Mouse (Mus musculus) hindbrain, embryonic 13.5 days (tissue): ENCODE data around the gene B430305J03Rik. TPM values are rescaled to one million over a fixed set of nuclear protein-coding genes. Genes with fewer than 3 reads are reported as not detected.
A peak's percentile ranks its signal among the peaks of the same experiment; 100 is the strongest.

Experiments
- ATAC-seq: fragments of 200-750 bp; cut with Nextera tagmentation; 2 replicates; pipeline ENCODE4 v1.8.0; 2017; ENCODE audit warnings: moderate TSS enrichment; ENCODE audit not compliant: low FRiP score
- H3K27ac ChIP-seq: fragments of 300-500 bp; sonication (generic); 2 replicates; pipeline ENCODE4 v1.5.1; 2015; ENCODE audit warnings: inconsistent platforms, mild to moderate bottlenecking, moderate library complexity
- H3K27me3 ChIP-seq: fragments of 300-500 bp; sonication (generic); 2 replicates; pipeline ENCODE4 v1.6.1; 2015; ENCODE audit warnings: mild to moderate bottlenecking, inconsistent platforms
- H3K36me3 ChIP-seq: fragments of 300-500 bp; sonication (generic); 2 replicates; pipeline ENCODE4 v1.6.1; 2015; ENCODE audit warnings: mild to moderate bottlenecking, inconsistent platforms
- H3K4me1 ChIP-seq: fragments of 300-500 bp; sonication (generic); replicated peaks from 2 replicates; pipeline ENCODE4 v1.6.1; 2015; ENCODE audit warnings: inconsistent platforms
- H3K4me2 ChIP-seq: fragments of 300-500 bp; sonication (generic); 2 replicates; pipeline ENCODE4 v1.6.1; 2015; ENCODE audit warnings: inconsistent platforms, mild to moderate bottlenecking, moderate library complexity
- H3K4me3 ChIP-seq: fragments of 300-500 bp; sonication (generic); 2 replicates; pipeline ENCODE4 v1.5.1; 2015; ENCODE audit warnings: mild to moderate bottlenecking, inconsistent platforms
- H3K9ac ChIP-seq: fragments of 300-500 bp; sonication (generic); 2 replicates; pipeline ENCODE4 v1.6.1; 2015; ENCODE audit warnings: mild to moderate bottlenecking, inconsistent platforms
- H3K9me3 ChIP-seq: fragments of 300-500 bp; sonication (generic); 2 replicates; pipeline ENCODE4 v1.6.1; 2016; ENCODE audit warnings: inconsistent platforms
- WGBS: fragments of 180-500 bp; shearing (Covaris S2); methylation state at CpG from one replicate; pipeline ENCODE4 v1.1.7; 2015; 5-methylcytosine and 5-hydroxymethylcytosine counted together
- polyA plus RNA-seq: library from polyadenylated mRNA; unstranded; fragments of >200 nt; fragmentation: Nextera tagmentation; extraction: Ambion mirVana; gene quantifications from 2 replicates; pipeline ENCODE4 v1.2.1, GENCODE M21; 2015

Gene B430305J03Rik
- polyA plus RNA-seq, 1 experiment from 2014 or later, result not detected

DNA sequence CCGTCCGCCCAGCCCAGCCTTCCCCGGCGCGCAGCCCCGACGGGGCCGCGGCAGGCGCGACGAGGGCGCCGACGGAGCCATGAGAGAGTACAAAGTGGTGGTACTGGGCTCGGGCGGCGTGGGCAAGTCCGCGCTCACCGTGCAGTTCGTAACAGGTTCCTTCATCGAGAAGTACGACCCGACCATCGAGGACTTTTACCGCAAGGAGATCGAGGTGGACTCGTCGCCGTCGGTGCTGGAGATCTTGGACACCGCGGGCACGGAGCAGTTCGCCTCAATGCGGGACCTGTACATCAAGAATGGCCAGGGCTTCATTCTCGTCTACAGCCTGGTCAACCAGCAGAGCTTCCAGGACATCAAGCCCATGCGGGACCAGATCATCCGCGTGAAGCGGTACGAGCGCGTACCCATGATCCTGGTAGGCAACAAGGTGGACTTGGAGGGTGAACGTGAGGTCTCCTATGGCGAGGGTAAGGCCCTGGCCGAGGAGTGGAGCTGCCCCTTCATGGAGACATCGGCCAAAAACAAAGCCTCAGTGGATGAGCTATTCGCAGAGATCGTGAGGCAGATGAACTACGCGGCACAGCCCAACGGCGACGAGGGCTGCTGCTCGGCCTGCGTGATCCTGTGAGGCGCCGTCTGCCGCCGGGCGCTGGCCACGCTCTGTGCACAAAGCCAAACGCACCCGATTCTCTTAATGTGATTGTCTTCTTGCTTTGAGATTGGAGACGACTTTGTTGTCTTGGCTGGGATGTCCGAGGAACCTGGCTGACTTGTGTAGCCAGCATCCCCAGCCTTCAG is 573 bp downstream of the B430305J03Rik start:
- peak overlapping the region; percentile 94 for H3K27ac ChIP-seq
- H3K36me3 ChIP-seq, result no peaks in the 10 kb centered on the region
- peaks cover 36% of the 10 kb centered on the region for H3K4me1 ChIP-seq
- H3K27me3 ChIP-seq, result no peaks in the 10 kb centered on the region
- ATAC-seq, result peak; percentile 14
- H3K9ac ChIP-seq, result peak overlapping the region; percentile 90
- no peaks in the 10 kb centered on the region for H3K9me3 ChIP-seq
- H3K4me3 ChIP-seq, result peak overlapping the region; percentile 89
- WGBS, result under 1% methylated on average over 68 of the region's 68 CpGs
- peak overlapping the region; percentile 90 for H3K4me2 ChIP-seq

DNA sequence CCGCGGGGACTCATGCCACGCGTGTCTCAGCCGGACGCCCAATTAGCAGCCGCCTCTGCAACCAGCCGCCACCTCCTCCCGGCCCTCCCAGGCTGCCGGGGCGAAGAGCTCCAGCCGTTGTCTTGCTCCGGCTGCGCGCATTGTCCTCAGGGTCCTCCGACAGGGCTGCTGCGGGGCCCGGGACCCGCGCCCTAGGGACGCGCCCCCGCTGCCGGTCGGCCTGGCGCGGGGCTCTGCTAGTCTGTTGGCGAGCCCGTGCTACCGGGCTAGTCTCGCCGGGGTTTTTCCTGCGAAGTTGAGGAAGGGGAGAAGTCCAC is 1.1 kb downstream of the B430305J03Rik start:
- peak; percentile 59 for ATAC-seq
- WGBS, result 0% methylated on average over 33 of the region's 33 CpGs
- Histone ChIP-seq H3K4me1 (peaks cover 36% of the 10 kb centered on the region), H3K9ac (peak overlapping the region; percentile 90), H3K27me3 (no peaks in the 10 kb centered on the region), H3K4me3 (peak overlapping the region; percentile 89), H3K4me2 (peak overlapping the region; percentile 90), H3K36me3 (no peaks in the 10 kb centered on the region), H3K9me3 (no peaks in the 10 kb centered on the region), H3K27ac (peak overlapping the region; percentile 94)

GRCm38 (mm10) chr3:61363989-61364660 is 1.6 kb downstream of the B430305J03Rik start:
- H3K4me1 ChIP-seq, result peaks cover 36% of the 10 kb centered on the region
- ATAC-seq, result peak; percentile 93
- WGBS, result under 1% methylated on average over 51 of the region's 51 CpGs
- H3K27me3 ChIP-seq, result no peaks in the 10 kb centered on the region
- peak overlapping the region; percentile 94 for H3K27ac ChIP-seq
- H3K4me3 ChIP-seq, result peak overlapping the region; percentile 89
- no peaks in the 10 kb centered on the region for H3K9me3 ChIP-seq
- no peaks in the 10 kb centered on the region for H3K36me3 ChIP-seq
- peak overlapping the region; percentile 90 for H3K9ac ChIP-seq
- peak overlapping the region; percentile 90 for H3K4me2 ChIP-seq

DNA sequence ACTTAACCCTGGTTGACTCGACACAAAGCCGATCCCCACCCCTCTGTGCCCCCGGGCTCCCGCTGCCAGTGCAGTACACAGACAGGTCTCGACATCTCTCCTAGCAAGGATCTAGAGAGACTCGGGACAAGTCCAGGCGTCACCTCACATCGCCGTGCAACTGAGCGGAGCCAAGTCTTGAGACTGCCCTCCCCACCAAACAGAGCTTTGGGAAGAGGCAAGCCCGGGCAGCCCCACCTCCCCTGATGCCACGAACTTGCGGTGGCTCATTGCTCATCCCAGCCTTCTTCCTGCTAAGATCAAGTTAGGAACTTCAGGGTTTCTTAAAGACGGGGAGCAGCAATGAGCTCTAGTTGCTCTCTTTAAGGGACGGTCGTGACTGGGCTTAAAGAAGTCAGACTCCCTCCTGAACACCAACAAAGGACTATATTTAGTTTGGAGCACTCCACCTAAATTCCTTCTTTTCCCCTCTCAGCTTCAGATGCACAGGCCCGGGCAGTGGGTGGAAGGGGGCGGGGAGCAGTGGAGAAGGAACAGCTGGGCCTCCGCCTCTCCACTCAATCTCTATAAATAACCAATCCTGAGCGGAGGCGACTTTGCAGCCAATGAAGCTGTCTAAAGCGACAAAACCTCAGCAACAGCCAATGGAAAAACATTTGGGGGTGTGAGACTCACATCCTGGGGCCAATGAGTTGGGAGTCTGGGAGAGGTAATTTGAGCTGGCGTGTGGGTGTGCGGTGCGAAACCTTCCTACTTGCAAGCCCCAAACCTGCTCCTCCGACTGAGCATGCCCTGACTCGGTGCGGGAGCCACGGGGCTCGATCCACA is 2.4 kb downstream of the B430305J03Rik start:
- under 1% methylated on average over 30 of the region's 30 CpGs for WGBS
- H3K4me3 ChIP-seq, result peak overlapping the region; percentile 89
- peak overlapping the region; percentile 72 for H3K9ac ChIP-seq

GRCm38 (mm10) chr3:61362821-61363160 is 3.0 kb downstream of the B430305J03Rik start:
- Histone ChIP-seq H3K27me3 (no peaks in the 10 kb centered on the region), H3K9me3 (no peaks in the 10 kb centered on the region), H3K4me2 (peak overlapping the region; percentile 90), H3K4me1 (peaks cover 24% of the 10 kb centered on the region), H3K36me3 (no peaks in the 10 kb centered on the region), H3K27ac (peak overlapping the region; percentile 86), H3K4me3 (peak overlapping the region; percentile 89), H3K9ac (peak overlapping the region; percentile 72)
- no peak for ATAC-seq
- WGBS, result 6% methylated on average over 9 of the region's 9 CpGs

More for the DNA sequence above, 2.4 kb downstream of the B430305J03Rik start:
- peak overlapping the region; percentile 94 for H3K27ac ChIP-seq
- no peaks in the 10 kb centered on the region for H3K9me3 ChIP-seq
- H3K4me2 ChIP-seq, result peak overlapping the region; percentile 90
- peaks cover 29% of the 10 kb centered on the region for H3K4me1 ChIP-seq
- H3K36me3 ChIP-seq, result no peaks in the 10 kb centered on the region
- ATAC-seq, result peak; percentile 94
- no peaks in the 10 kb centered on the region for H3K27me3 ChIP-seq

GRCm38 (mm10) chr3:61361338-61361737 is 4.4 kb downstream of the B430305J03Rik start, which contains the start of gene Rap2b:
Gene Rap2b (plus strand): TSS chr3:61361638.
- H3K9ac ChIP-seq, result no peak within 1 kb of the TSS
- H3K4me1 ChIP-seq, result peaks cover 11% of the 10 kb centered on the region
- no peak within 1 kb of the TSS for H3K27ac ChIP-seq
- no peaks in the 10 kb centered on the region for H3K9me3 ChIP-seq
- no peaks in the 10 kb centered on the region for H3K36me3 ChIP-seq
- no peak within 1 kb of the TSS for H3K4me2 ChIP-seq
- no peak within 1 kb of the TSS for H3K4me3 ChIP-seq
- H3K27me3 ChIP-seq, result no peaks in the 10 kb centered on the region
- ATAC-seq, result no peak
- WGBS, result 93% methylated on average over 1 of the region's 1 CpGs

DNA sequence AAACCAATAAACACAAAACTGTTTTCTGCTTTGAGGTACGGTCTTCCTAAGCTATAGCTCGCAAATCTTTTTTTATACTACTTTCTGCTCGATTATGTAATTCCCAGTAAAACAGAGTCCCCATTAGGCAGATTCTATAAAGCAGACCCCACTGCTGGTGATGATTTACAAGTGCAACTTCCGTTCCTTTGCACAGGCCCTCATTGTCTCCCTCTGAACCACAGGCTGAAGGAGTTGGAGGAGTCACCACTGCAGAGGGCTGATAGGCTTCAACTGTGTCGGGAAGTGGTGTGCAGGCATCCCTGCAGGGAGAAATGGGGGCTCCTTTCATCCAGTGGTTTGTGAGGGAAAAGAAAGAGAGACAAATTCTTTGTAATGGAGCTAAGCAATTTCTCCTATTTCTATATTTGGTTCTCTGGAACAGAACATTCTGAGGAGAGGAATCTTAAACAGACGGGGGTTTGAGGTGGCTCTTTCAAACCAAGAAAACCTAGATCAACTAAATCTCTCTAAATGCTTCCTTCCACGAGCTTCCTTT is 6.9 kb downstream of the B430305J03Rik start:
- H3K4me2 ChIP-seq, result no peak overlapping the region
- no peak overlapping the region for H3K27ac ChIP-seq
- no peak overlapping the region for H3K9ac ChIP-seq
- no peaks in the 10 kb centered on the region for H3K27me3 ChIP-seq
- ATAC-seq, result no peak
- no peaks in the 10 kb centered on the region for H3K9me3 ChIP-seq
- 0 out of 2 replicates have a peak, but pooled peaks cover 5% of the 10 kb centered on the region for H3K4me1 ChIP-seq
- no peak overlapping the region for H3K4me3 ChIP-seq
- 64% methylated on average over 7 of the region's 7 CpGs for WGBS
- no peaks in the 10 kb centered on the region for H3K36me3 ChIP-seq

GRCm38 (mm10) chr3:61358107-61358506 is 7.6 kb downstream of the B430305J03Rik start:
- ATAC-seq, result no peak
- 0 out of 2 replicates have a peak, but pooled peaks cover 5% of the 10 kb centered on the region for H3K4me1 ChIP-seq
- no peaks in the 10 kb centered on the region for H3K27me3 ChIP-seq
- no peaks in the 10 kb centered on the region for H3K9me3 ChIP-seq
- H3K4me3 ChIP-seq, result no peak overlapping the region
- WGBS, result 51% methylated on average over 6 of the region's 6 CpGs
- H3K36me3 ChIP-seq, result no peaks in the 10 kb centered on the region
- no peak overlapping the region for H3K4me2 ChIP-seq
- H3K27ac ChIP-seq, result no peak overlapping the region
- H3K9ac ChIP-seq, result no peak overlapping the region

DNA sequence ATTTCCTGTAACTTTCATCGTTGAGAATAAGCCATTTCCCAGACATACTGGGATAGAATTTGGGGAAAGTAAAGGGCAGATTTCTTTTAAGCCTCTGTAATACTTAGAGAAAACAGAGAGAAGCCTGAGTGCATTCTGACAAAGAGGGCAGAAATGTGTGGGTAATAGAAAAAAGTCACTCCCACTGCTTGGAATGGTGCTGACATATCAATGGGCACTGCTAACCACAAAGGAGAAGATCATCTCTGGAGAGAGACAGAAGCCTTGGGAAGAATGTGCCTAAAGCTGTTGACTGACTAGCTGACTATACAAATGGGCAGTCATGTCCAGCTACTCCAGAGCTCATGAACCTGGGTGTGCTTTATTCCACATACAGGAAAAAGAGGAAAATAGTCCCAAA is 10.3 kb downstream of the B430305J03Rik start:
- WGBS, result 65% methylated on average over 1 of the region's 1 CpGs
- H3K9ac ChIP-seq, result no peak overlapping the region
- H3K4me1 ChIP-seq, result no peaks in the 10 kb centered on the region
- H3K27ac ChIP-seq, result no peak overlapping the region
- H3K27me3 ChIP-seq, result no peaks in the 10 kb centered on the region
- ATAC-seq, result no peak
- H3K36me3 ChIP-seq, result no peaks in the 10 kb centered on the region
- no peaks in the 10 kb centered on the region for H3K9me3 ChIP-seq
- no peak overlapping the region for H3K4me2 ChIP-seq
- no peak overlapping the region for H3K4me3 ChIP-seq

GRCm38 (mm10) chr3:61349433-61349832 is 16.3 kb downstream of the B430305J03Rik start:
- H3K4me1 ChIP-seq, result no peaks in the 10 kb centered on the region
- H3K4me2 ChIP-seq, result no peak overlapping the region
- H3K9me3 ChIP-seq, result no peaks in the 10 kb centered on the region
- no peak overlapping the region for H3K4me3 ChIP-seq
- ATAC-seq, result no peak
- 94% methylated on average over 1 of the region's 1 CpGs for WGBS
- H3K9ac ChIP-seq, result no peak overlapping the region
- H3K27me3 ChIP-seq, result no peaks in the 10 kb centered on the region
- no peak overlapping the region for H3K27ac ChIP-seq
- no peaks in the 10 kb centered on the region for H3K36me3 ChIP-seq

- no peak for ATAC-seq
- H3K27me3 ChIP-seq, result no peaks in the 10 kb centered on the region
- H3K4me3 ChIP-seq, result no peak overlapping the region
- WGBS, result 80% methylated on average over 4 of the region's 4 CpGs
- no peak overlapping the region for H3K9ac ChIP-seq
- H3K4me2 ChIP-seq, result no peak overlapping the region
- no peak overlapping the region for H3K27ac ChIP-seq
- H3K4me1 ChIP-seq, result no peaks in the 10 kb centered on the region
- H3K9me3 ChIP-seq, result no peaks in the 10 kb centered on the region
- H3K36me3 ChIP-seq, result no peaks in the 10 kb centered on the region
Measured at GRCm38 (mm10) chr3:61348036-61348614, 17.6 kb downstream of the B430305J03Rik start.

GRCm38 (mm10) chr3:61345636-61346035 is 20.1 kb downstream of the B430305J03Rik start:
- no peak for ATAC-seq
- no peak overlapping the region for H3K4me2 ChIP-seq
- 63% methylated on average over 1 of the region's 1 CpGs for WGBS

More at GRCm38 (mm10) chr3:61345636-61346035, 20.1 kb downstream of the B430305J03Rik start:
- H3K27me3 ChIP-seq, result no peaks in the 10 kb centered on the region
- H3K4me1 ChIP-seq, result no peaks in the 10 kb centered on the region
- no peak overlapping the region for H3K9ac ChIP-seq
- no peaks in the 10 kb centered on the region for H3K9me3 ChIP-seq
- H3K4me3 ChIP-seq, result no peak overlapping the region
- no peaks in the 10 kb centered on the region for H3K36me3 ChIP-seq
- H3K27ac ChIP-seq, result no peak overlapping the region
